Mouse (Mus musculus) ES-E14 (cell line): ENCODE results near the gene Ankrd13b.

Source experiments
- HCFC1 ChIP-seq: IDR thresholded peaks from 2 replicates; pipeline ENCODE4 v1.6.1; 2012; ENCODE audit warnings: low read length, inconsistent platforms, borderline replicate concordance; ENCODE audit not compliant: insufficient read depth
- MAFK ChIP-seq: IDR thresholded peaks from 2 replicates; pipeline ENCODE4 v1.6.1; 2014; ENCODE audit warnings: mild to moderate bottlenecking, low read depth, low read length, inconsistent platforms; ENCODE audit not compliant: insufficient read depth
- ZC3H11A ChIP-seq: IDR thresholded peaks from 2 replicates; pipeline ENCODE4 v1.6.1; 2012; ENCODE audit warnings: low read depth, mild to moderate bottlenecking, inconsistent platforms, low read length, borderline replicate concordance
- ZNF384 ChIP-seq: IDR thresholded peaks from 2 replicates; pipeline ENCODE4 v1.6.1; 2012; ENCODE audit warnings: low read depth, low read length, inconsistent platforms

DNA sequence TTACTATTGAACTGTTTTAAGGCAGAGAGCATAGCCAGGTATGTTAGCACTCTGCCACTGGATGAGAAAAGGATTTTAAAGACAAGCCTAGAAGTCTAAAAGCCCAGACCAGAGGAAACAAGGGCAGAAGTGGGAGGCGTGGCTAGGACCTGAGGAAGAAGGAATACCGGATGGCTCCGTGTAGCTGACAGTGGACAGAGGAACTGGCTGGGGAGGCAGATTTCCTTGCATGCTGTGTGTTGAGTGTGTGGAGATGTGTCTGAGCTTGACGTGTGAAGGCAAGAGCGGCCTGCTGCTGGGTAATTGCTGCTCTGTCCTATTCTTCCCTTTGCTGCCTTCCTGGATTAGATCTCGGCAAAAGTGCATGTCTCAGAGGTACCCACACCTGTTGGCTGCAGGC, 13.0 kb upstream of the Ankrd13b start:
- TF ChIP-seq ZNF384 = no peak
- no peak for TF ChIP-seq ZC3H11A
- no peak for TF ChIP-seq HCFC1
- no peak for TF ChIP-seq MAFK
